Mouse (Mus musculus): Measurements from ENCODE around the gene Henmt1. TPM values are rescaled to one million over a fixed set of nuclear protein-coding genes. Genes with fewer than 3 reads are reported as not detected.
A peak's percentile ranks its signal among the peaks of the same experiment; 100 is the strongest.

Henmt1 gene
- total and polyA plus RNA-seq, 3 experiments, result 0.08 TPM; not detected in 2

- TF ChIP-seq RCOR1 (IDR thresholded peaks at IDR 0.05; ENCODE audit: low read depth, low read length) (no peak), TBP (IDR thresholded peaks at IDR 0.05; ENCODE audit: low read depth, low read length) (peak; percentile 89), ZKSCAN1 (IDR thresholded peaks at IDR 0.05; ENCODE audit: low read depth, low read length) (no peak), MAZ (IDR thresholded peaks at IDR 0.05; ENCODE audit: low read depth, low read length) (peak; percentile 78; the same call in 1 of the 2 replicates)
These were observed 27.9 kb upstream of the Henmt1 start, which contains the start of gene Prpf38b (continued) for GRCm38 (mm10) chr3:108911548-108912413.

- no peak overlapping the region for H3K27ac ChIP-seq (ENCODE audit: control insufficient read depth, low read depth, low read length)
- TF ChIP-seq ZNF384 (IDR thresholded peaks at IDR 0.05; ENCODE audit: low read depth, low read length) (peak; percentile 88), BHLHE40 (IDR thresholded peaks at IDR 0.05; ENCODE audit: borderline replicate concordance, low read depth, low read length) (no peak)
- peaks cover 10% of the 10 kb centered on the region for H3K79me2 ChIP-seq (ENCODE audit: control insufficient read depth, insufficient read depth, low read length, poor library complexity)
- H3K36me3 ChIP-seq (ENCODE audit: control insufficient read depth in 1 of 2, insufficient read depth in 2 of 2, low read length in 2 of 2), result peaks cover 0 to 6% of the 10 kb centered on the region in 2 experiments; a peak in 1 of 4 replicates
- H3K27me3 ChIP-seq (ENCODE audit: control insufficient read depth in 1 of 2, insufficient read depth in 2 of 2, low read length in 2 of 2), result no peaks in the 10 kb centered on the region
- H3K9ac ChIP-seq (ENCODE audit: control insufficient read depth, low read depth, low read length, poor library complexity, severe bottlenecking), result no peak overlapping the region
- H3K4me3 ChIP-seq (ENCODE audit: control insufficient read depth in 1 of 2, insufficient read depth in 1 of 2, low read depth in 2 of 2, low read length in 2 of 2), result no peak overlapping the region
- no peaks in the 10 kb centered on the region for H3K9me3 ChIP-seq (replicated peaks; ENCODE audit: insufficient read depth, low read length)
- DNase-seq (ENCODE audit: low read depth, low spot score), result no peak
- H3K4me1 ChIP-seq (ENCODE audit: control insufficient read depth in 1 of 2, insufficient read depth in 2 of 2, low read length in 2 of 2), result peaks cover 0 to 14% of the 10 kb centered on the region in 2 experiments; a peak in 3 of 4 replicates
These were observed 23.7 kb upstream of the Henmt1 start for GRCm38 (mm10) chr3:108915999-108916398.

DNA sequence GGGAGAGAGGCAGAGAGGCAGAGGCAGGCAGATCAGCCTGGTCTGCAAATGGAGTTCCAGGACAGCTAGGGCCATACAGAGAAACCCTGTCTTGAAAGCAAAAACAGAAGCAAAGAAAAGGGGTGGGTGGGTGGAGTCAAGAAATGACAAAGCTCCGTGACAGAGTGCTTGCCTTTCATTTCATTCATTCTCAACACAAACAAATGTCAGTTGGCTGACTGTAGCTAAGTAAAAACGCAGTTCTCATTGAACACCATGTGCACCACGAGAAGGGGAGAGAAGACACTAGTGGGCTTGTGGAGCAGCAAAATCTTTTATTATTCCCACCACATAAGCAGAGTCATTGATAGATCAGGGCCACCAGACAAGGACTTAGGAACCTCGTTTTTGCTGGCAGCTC lies 22.8 kb upstream of the Henmt1 start:
- no peaks in the 10 kb centered on the region for H3K27me3 ChIP-seq (ENCODE audit: control insufficient read depth in 1 of 2, insufficient read depth in 2 of 2, low read length in 2 of 2)
- peaks cover 3% of the 10 kb centered on the region; the same call in 1 of the 2 replicates for H3K79me2 ChIP-seq (ENCODE audit: control insufficient read depth, insufficient read depth, low read length, poor library complexity)
- H3K27ac ChIP-seq (ENCODE audit: control insufficient read depth, low read depth, low read length), result peak overlapping the region; percentile 58
- H3K4me1 ChIP-seq (ENCODE audit: control insufficient read depth in 1 of 2, insufficient read depth in 2 of 2, low read length in 2 of 2), result peaks cover 0 to 19% of the 10 kb centered on the region in 2 experiments; a peak in 3 of 4 replicates
- peaks cover 0 to 9% of the 10 kb centered on the region in 2 experiments; a peak in 2 of 4 replicates for H3K36me3 ChIP-seq (ENCODE audit: control insufficient read depth in 1 of 2, insufficient read depth in 2 of 2, low read length in 2 of 2)
- peak overlapping the region; percentile 77 to 85 for H3K4me3 ChIP-seq (ENCODE audit: control insufficient read depth in 1 of 2, insufficient read depth in 1 of 2, low read depth in 2 of 2, low read length in 2 of 2)
- H3K9ac ChIP-seq (ENCODE audit: control insufficient read depth, low read depth, low read length, poor library complexity, severe bottlenecking), result peak overlapping the region; percentile 68
- DNase-seq (ENCODE audit: low read depth, low spot score), result peak; percentile 81
- TF ChIP-seq NELFE (IDR thresholded peaks at IDR 0.05; ENCODE audit: low read depth, low read length) (peak; percentile 27), NRF1 (IDR thresholded peaks at IDR 0.05; ENCODE audit: insufficient read depth, low read depth, low read length, poor library complexity, severe bottlenecking) (no peak), KAT2A (conservative IDR thresholded peaks at IDR 0.05; ENCODE audit: low read depth, low read length) (no peak), SIN3A (IDR thresholded peaks at IDR 0.05; ENCODE audit: low read length) (peak; percentile 56), CHD2 (IDR thresholded peaks at IDR 0.05; ENCODE audit: low read length) (no peak), UBTF (IDR thresholded peaks at IDR 0.05; ENCODE audit: borderline replicate concordance, insufficient read depth, low read depth, low read length) (no peak), POLR2A (IDR thresholded peaks at IDR 0.05; ENCODE audit: control insufficient read depth in 1 of 2, insufficient read depth in 1 of 2, low read depth in 1 of 2, low read length in 2 of 2, poor library complexity in 1 of 2) (0 out of 4 replicates have a peak, but pooled peaks of 1 of the 2 experiments have one; percentile 19), JUND (IDR thresholded peaks at IDR 0.05; ENCODE audit: low read depth, low read length) (0 out of 2 replicates have a peak, but pooled peaks have one; percentile 52), MXI1 (IDR thresholded peaks at IDR 0.05; ENCODE audit: low read depth, low read length) (peak; percentile 87), POLR2AphosphoS5 (IDR thresholded peaks at IDR 0.05; ENCODE audit: borderline replicate concordance, low read depth, low read length) (no peak), RAD21 (IDR thresholded peaks at IDR 0.05; ENCODE audit: low read depth, low read length) (no peak), MAX (IDR thresholded peaks at IDR 0.05; ENCODE audit: low read length) (peak; percentile 62; the same call in 1 of the 2 replicates), RCOR1 (IDR thresholded peaks at IDR 0.05; ENCODE audit: low read depth, low read length) (no peak), TCF12 (IDR thresholded peaks at IDR 0.05; ENCODE audit: low read depth, low read length) (no peak), MYC (IDR thresholded peaks at IDR 0.05; ENCODE audit: low read depth, low read length) (no peak), TBP (IDR thresholded peaks at IDR 0.05; ENCODE audit: low read depth, low read length) (peak; percentile 37; the same call in 1 of the 2 replicates), MYB (IDR thresholded peaks at IDR 0.05; ENCODE audit: low read depth, low read length) (no peak)
- H3K9me3 ChIP-seq (replicated peaks; ENCODE audit: insufficient read depth, low read length), result no peaks in the 10 kb centered on the region
